Mouse (Mus musculus) neural tube, embryonic 12.5 days (tissue): ENCODE measurements at regions not wholly inside any gene's neighbourhood (a gene's known extent, or its start where the extent isn't known, plus 50 kb on each side); places are given as distances from the start of the nearest gene placed in this dataset.

ENCODE experiments used
- ATAC-seq: fragments of 200-750 bp; cut with Nextera tagmentation; 2 replicates; pipeline ENCODE4 v1.8.0; 2017; ENCODE audit warnings: low read depth, mild to moderate bottlenecking, moderate TSS enrichment, moderate library complexity; ENCODE audit not compliant: low FRiP score
- H3K27ac ChIP-seq: fragments of 300-500 bp; sonication (generic); 2 replicates; pipeline ENCODE4 v1.5.1; 2016
- H3K27me3 ChIP-seq: fragments of 300-500 bp; sonication (generic); replicated peaks from 2 replicates; pipeline ENCODE4 v1.6.1; 2016; ENCODE audit warnings: mild to moderate bottlenecking
- H3K36me3 ChIP-seq: fragments of 300-500 bp; sonication (generic); 2 replicates; pipeline ENCODE4 v1.6.1; 2016; ENCODE audit warnings: mild to moderate bottlenecking
- H3K4me1 ChIP-seq: fragments of 300-500 bp; sonication (generic); 2 replicates; pipeline ENCODE4 v1.6.1; 2016
- H3K4me2 ChIP-seq: fragments of 300-500 bp; sonication (generic); replicated peaks from 2 replicates; pipeline ENCODE4 v1.6.1; 2016; ENCODE audit warnings: mild to moderate bottlenecking
- H3K4me3 ChIP-seq: fragments of 300-500 bp; sonication (generic); 2 replicates; pipeline ENCODE4 v1.5.1; 2016
- H3K9ac ChIP-seq: fragments of 300-500 bp; sonication (generic); 2 replicates; pipeline ENCODE4 v1.6.1; 2016; ENCODE audit warnings: mild to moderate bottlenecking
- H3K9me3 ChIP-seq: fragments of 300-500 bp; sonication (generic); 2 replicates; pipeline ENCODE4 v1.6.1; 2016; ENCODE audit warnings: mild to moderate bottlenecking
- WGBS: fragments of 180-500 bp; shearing (Covaris S2); methylation state at CpG from one replicate; pipeline ENCODE4 v1.1.7; 2016; 5-methylcytosine and 5-hydroxymethylcytosine counted together

- WGBS: 82% methylated on average over 7 of the region's 7 CpGs
- Histone ChIP-seq H3K27ac (no peak overlapping the region), H3K4me3 (no peak overlapping the region), H3K4me1 (no peaks in the 10 kb centered on the region), H3K27me3 (no peaks in the 10 kb centered on the region), H3K9me3 (no peaks in the 10 kb centered on the region), H3K4me2 (no peak overlapping the region), H3K9ac (no peak overlapping the region), H3K36me3 (no peaks in the 10 kb centered on the region)
- ATAC-seq: no peak
Measured at GRCm38 (mm10) chr4:89049592-89050440, 87.1 kb upstream of the Mtap start.

- no peak overlapping the region for H3K27ac ChIP-seq
- H3K9ac ChIP-seq: no peak overlapping the region
- no peaks in the 10 kb centered on the region for H3K4me1 ChIP-seq
- no peak overlapping the region for H3K4me3 ChIP-seq
- ATAC-seq: no peak
- H3K36me3 ChIP-seq: no peaks in the 10 kb centered on the region
- H3K9me3 ChIP-seq: no peaks in the 10 kb centered on the region
- no peaks in the 10 kb centered on the region for H3K27me3 ChIP-seq
- no peak overlapping the region for H3K4me2 ChIP-seq
Measured at GRCm38 (mm10) chr4:89044516-89044915, 92.4 kb upstream of the Mtap start.

GRCm38 (mm10) chr4:89043982-89044381 lies 92.9 kb upstream of the Mtap start:
- WGBS: 78% methylated on average over 1 of the region's 1 CpGs

GRCm38 (mm10) chr4:89040856-89041255 lies 96.1 kb upstream of the Mtap start:
- no peaks in the 10 kb centered on the region for H3K36me3 ChIP-seq

More at GRCm38 (mm10) chr4:89043982-89044381, 92.9 kb upstream of the Mtap start:
- Histone ChIP-seq H3K27me3 (no peaks in the 10 kb centered on the region), H3K4me1 (no peaks in the 10 kb centered on the region), H3K36me3 (no peaks in the 10 kb centered on the region), H3K9ac (no peak overlapping the region), H3K4me3 (no peak overlapping the region), H3K4me2 (no peak overlapping the region), H3K9me3 (no peaks in the 10 kb centered on the region), H3K27ac (no peak overlapping the region)
- ATAC-seq: no peak

GRCm38 (mm10) chr4:89038906-89039305 lies 98.0 kb upstream of the Mtap start:
- Histone ChIP-seq H3K27ac (no peak overlapping the region), H3K4me3 (no peak overlapping the region), H3K4me2 (no peak overlapping the region), H3K27me3 (no peaks in the 10 kb centered on the region), H3K9me3 (no peaks in the 10 kb centered on the region), H3K9ac (no peak overlapping the region), H3K36me3 (no peaks in the 10 kb centered on the region), H3K4me1 (no peaks in the 10 kb centered on the region)
- ATAC-seq: no peak
- 83% methylated on average over 5 of the region's 5 CpGs for WGBS

More at GRCm38 (mm10) chr4:89040856-89041255, 96.1 kb upstream of the Mtap start:
- WGBS: 68% methylated on average over 5 of the region's 5 CpGs
- no peak overlapping the region for H3K27ac ChIP-seq
- no peak for ATAC-seq
- no peaks in the 10 kb centered on the region for H3K4me1 ChIP-seq
- no peak overlapping the region for H3K9ac ChIP-seq
- no peaks in the 10 kb centered on the region for H3K9me3 ChIP-seq
- no peaks in the 10 kb centered on the region for H3K27me3 ChIP-seq
- no peak overlapping the region for H3K4me3 ChIP-seq
- H3K4me2 ChIP-seq: no peak overlapping the region

- Histone ChIP-seq H3K36me3 (no peaks in the 10 kb centered on the region), H3K27ac (no peak overlapping the region), H3K4me3 (no peak overlapping the region), H3K9me3 (no peaks in the 10 kb centered on the region), H3K4me2 (no peak overlapping the region), H3K4me1 (no peaks in the 10 kb centered on the region), H3K9ac (no peak overlapping the region), H3K27me3 (no peaks in the 10 kb centered on the region)
- WGBS: 69% methylated on average over 4 of the region's 4 CpGs
- ATAC-seq: no peak
Measured at GRCm38 (mm10) chr4:89038135-89038534, 98.8 kb upstream of the Mtap start.

GRCm38 (mm10) chr4:89034822-89035221 lies 102.1 kb upstream of the Mtap start:
- Histone ChIP-seq H3K36me3 (no peaks in the 10 kb centered on the region), H3K4me3 (no peak overlapping the region), H3K9me3 (no peaks in the 10 kb centered on the region), H3K27me3 (no peaks in the 10 kb centered on the region), H3K27ac (no peak overlapping the region), H3K9ac (no peak overlapping the region), H3K4me2 (no peak overlapping the region), H3K4me1 (no peaks in the 10 kb centered on the region)
- 82% methylated on average over 2 of the region's 2 CpGs for WGBS
- ATAC-seq: no peak

GRCm38 (mm10) chr4:89034299-89034698 lies 102.6 kb upstream of the Mtap start:
- H3K27ac ChIP-seq: no peak overlapping the region
- H3K4me1 ChIP-seq: no peaks in the 10 kb centered on the region

GRCm38 (mm10) chr4:89012681-89013353 lies 124.1 kb upstream of the Mtap start:
- H3K4me1 ChIP-seq: no peaks in the 10 kb centered on the region
- no peak overlapping the region for H3K4me2 ChIP-seq
- H3K27me3 ChIP-seq: no peaks in the 10 kb centered on the region
- no peak for ATAC-seq
- H3K27ac ChIP-seq: no peak overlapping the region
- H3K36me3 ChIP-seq: no peaks in the 10 kb centered on the region
- WGBS: 49% methylated on average over 2 of the region's 2 CpGs
- no peaks in the 10 kb centered on the region for H3K9me3 ChIP-seq
- no peak overlapping the region for H3K9ac ChIP-seq
- H3K4me3 ChIP-seq: no peak overlapping the region

More at GRCm38 (mm10) chr4:89034299-89034698, 102.6 kb upstream of the Mtap start:
- H3K4me2 ChIP-seq: no peak overlapping the region
- no peak overlapping the region for H3K9ac ChIP-seq
- H3K36me3 ChIP-seq: no peaks in the 10 kb centered on the region
- WGBS: 52% methylated on average over 3 of the region's 3 CpGs
- no peak for ATAC-seq
- no peak overlapping the region for H3K4me3 ChIP-seq
- no peaks in the 10 kb centered on the region for H3K27me3 ChIP-seq
- H3K9me3 ChIP-seq: no peaks in the 10 kb centered on the region

GRCm38 (mm10) chr4:89008561-89008960 lies 128.4 kb upstream of the Mtap start:
- Histone ChIP-seq H3K4me1 (no peaks in the 10 kb centered on the region), H3K4me2 (no peak overlapping the region), H3K9ac (no peak overlapping the region), H3K27me3 (no peaks in the 10 kb centered on the region), H3K27ac (no peak overlapping the region), H3K9me3 (no peaks in the 10 kb centered on the region), H3K4me3 (no peak overlapping the region), H3K36me3 (no peaks in the 10 kb centered on the region)
- ATAC-seq: no peak
- WGBS: 89% methylated on average over 5 of the region's 5 CpGs

GRCm38 (mm10) chr4:89001470-89001869 lies 121.5 kb upstream of the Ifne start:
- H3K9me3 ChIP-seq: no peaks in the 10 kb centered on the region
- no peak overlapping the region for H3K4me2 ChIP-seq
- no peak for ATAC-seq
- H3K36me3 ChIP-seq: no peaks in the 10 kb centered on the region
- no peaks in the 10 kb centered on the region for H3K27me3 ChIP-seq
- 91% methylated on average over 4 of the region's 4 CpGs for WGBS
- H3K27ac ChIP-seq: no peak overlapping the region
- H3K4me3 ChIP-seq: no peak overlapping the region
- no peaks in the 10 kb centered on the region for H3K4me1 ChIP-seq
- no peak overlapping the region for H3K9ac ChIP-seq

GRCm38 (mm10) chr4:89000855-89001254 lies 120.9 kb upstream of the Ifne start:
- H3K27ac ChIP-seq: no peak overlapping the region
- no peak overlapping the region for H3K4me3 ChIP-seq
- ATAC-seq: no peak
- H3K36me3 ChIP-seq: no peaks in the 10 kb centered on the region
- H3K4me1 ChIP-seq: no peaks in the 10 kb centered on the region
- H3K9ac ChIP-seq: no peak overlapping the region
- H3K4me2 ChIP-seq: no peak overlapping the region
- 71% methylated on average over 4 of the region's 4 CpGs for WGBS
- H3K9me3 ChIP-seq: no peaks in the 10 kb centered on the region
- no peaks in the 10 kb centered on the region for H3K27me3 ChIP-seq
